18 mouse cellular contexts compared by ENCODE assay signal in genomic region chr5:128464514-128464913, GRCm38 (mm10). TPM values are rescaled to one million over a fixed set of nuclear protein-coding genes. Genes with fewer than 3 reads are reported as not detected.
A peak's percentile ranks its signal among the peaks of the same experiment; 100 is the strongest.
DNase-seq lines count a peak whose midpoint lies in the region; ATAC-seq lines count a peak whose summit lies in the region.
"Had no signal": no experiment of that assay in that cellular context is flagged by ENCODE, and none has a peak within 500 bp of the region (broad histone marks: within the 10 kb centered on the region; RNA-seq: fewer than 3 reads in every experiment).

No protein-coding gene starts in this region.

- ATAC-seq in kidney, embryonic 16.5 days (ENCODE audit: low FRiP score, low TSS enrichment): no peak
- ATAC-seq in midbrain, embryonic 14.5 days (ENCODE audit: low FRiP score, low TSS enrichment): no peak
- no peak for ATAC-seq in hindbrain, embryonic 16.5 days
- ATAC-seq: activated CD4-positive, CD25-positive, alpha-beta regulatory T cell, adult 4 months; intestine, postnatal 0 days; liver, postnatal 0 days had no signal

- H3K4me3 ChIP-seq in kidney, embryonic 16.5 days (ENCODE audit: low read length): no peak overlapping the region
- H3K4me3 ChIP-seq in midbrain, embryonic 14.5 days (replicated peaks; ENCODE audit: low read depth, low read length): no peak overlapping the region
- H3K4me3 ChIP-seq in hindbrain, embryonic 16.5 days (ENCODE audit: low read length): no peak overlapping the region
- H3K4me3 ChIP-seq: limb, embryonic 15.5 days had no signal

- H3K4me2 ChIP-seq in kidney, embryonic 16.5 days (replicated peaks; ENCODE audit: low read depth, low read length): peak overlapping the region; percentile 8; the same call in 1 of the 2 replicates
- H3K4me2 ChIP-seq in midbrain, embryonic 14.5 days (ENCODE audit: low read length): no peak overlapping the region
- H3K4me2 ChIP-seq in hindbrain, embryonic 16.5 days (ENCODE audit: low read length): no peak overlapping the region
- H3K4me2 ChIP-seq: limb, embryonic 15.5 days had no signal

- DNase-seq in frontal cortex, postnatal 36 days (ENCODE audit: low spot score in 2 of 2): peak; percentile 20 to 24
- no peak for DNase-seq in frontal cortex, postnatal 14 days (ENCODE audit: low spot score in 2 of 2)
- no peak for DNase-seq in kidney, postnatal 14 days
- peak; percentile 72 for DNase-seq in brain, adult 2 months (ENCODE audit: low read depth, low spot score)
- DNase-seq in midbrain, embryonic 14.5 days: peak; percentile 67
- no peak for DNase-seq in cerebellum, adult 8-10 months
- DNase-seq: adrenal gland, postnatal 14 days; cerebellum, adult 2 months; gastrocnemius, postnatal 25 days; kidney, postnatal 25 days; liver, postnatal 0 days; lung, postnatal 36 days; thymus, adult 18-20 months had no signal

- no peaks in the 10 kb centered on the region for H3K27me3 ChIP-seq in kidney, embryonic 16.5 days (ENCODE audit: insufficient read depth, low read length)
- no peaks in the 10 kb centered on the region for H3K27me3 ChIP-seq in midbrain, embryonic 14.5 days (ENCODE audit: control insufficient read depth, insufficient read depth, low read length)
- H3K27me3 ChIP-seq in hindbrain, embryonic 16.5 days (replicated peaks; ENCODE audit: control insufficient read depth, insufficient read depth, low read length): no peaks in the 10 kb centered on the region
- H3K27me3 ChIP-seq: limb, embryonic 15.5 days had no signal

- H3K9ac ChIP-seq in kidney, embryonic 16.5 days (replicated peaks; ENCODE audit: low read length): no peak overlapping the region
- no peak overlapping the region for H3K9ac ChIP-seq in midbrain, embryonic 14.5 days (replicated peaks; ENCODE audit: low read length)
- no peak overlapping the region for H3K9ac ChIP-seq in hindbrain, embryonic 16.5 days (ENCODE audit: low read depth, low read length)
- H3K9ac ChIP-seq: limb, embryonic 15.5 days; liver, postnatal 0 days had no signal

- 6% methylated on average over 9 of the region's 9 CpGs for WGBS in kidney, embryonic 16.5 days
- 7% methylated on average over 9 of the region's 9 CpGs for whole genome bisulfite sequencing in midbrain, embryonic 14.5 days
- WGBS in hindbrain, embryonic 16.5 days: 5% methylated on average over 9 of the region's 9 CpGs

- peaks cover 7% of the 10 kb centered on the region; the same call in 1 of the 2 replicates for H3K4me1 ChIP-seq in kidney, embryonic 16.5 days (ENCODE audit: insufficient read depth, low read length)
- H3K4me1 ChIP-seq in midbrain, embryonic 14.5 days (ENCODE audit: control insufficient read depth, insufficient read depth, low read length): 0 out of 2 replicates have a peak, but pooled peaks cover 4% of the 10 kb centered on the region
- no peaks in the 10 kb centered on the region; the same call in 1 of the 2 replicates for H3K4me1 ChIP-seq in hindbrain, embryonic 16.5 days (ENCODE audit: control insufficient read depth, insufficient read depth, low read depth, low read length)

- H3K36me3 ChIP-seq in kidney, embryonic 16.5 days (ENCODE audit: insufficient read depth, low read length): no peaks in the 10 kb centered on the region
- H3K36me3 ChIP-seq in midbrain, embryonic 14.5 days (ENCODE audit: control insufficient read depth, insufficient read depth, low read length): no peaks in the 10 kb centered on the region
- no peaks in the 10 kb centered on the region for H3K36me3 ChIP-seq in hindbrain, embryonic 16.5 days (ENCODE audit: control insufficient read depth, insufficient read depth, low read length)
- H3K36me3 ChIP-seq: limb, embryonic 15.5 days had no signal

- no peak overlapping the region for H3K27ac ChIP-seq in kidney, embryonic 16.5 days (ENCODE audit: low read length)
- no peak overlapping the region for H3K27ac ChIP-seq in midbrain, embryonic 14.5 days (replicated peaks; ENCODE audit: low read depth, low read length)
- no peak overlapping the region for H3K27ac ChIP-seq in hindbrain, embryonic 16.5 days (ENCODE audit: low read depth, low read length)
- H3K27ac ChIP-seq: limb, embryonic 15.5 days had no signal

- H3K9me3 ChIP-seq in kidney, embryonic 16.5 days (ENCODE audit: low read length): no peaks in the 10 kb centered on the region
- no peaks in the 10 kb centered on the region for H3K9me3 ChIP-seq in midbrain, embryonic 14.5 days (ENCODE audit: control insufficient read depth, low read length)
- H3K9me3 ChIP-seq in hindbrain, embryonic 16.5 days (ENCODE audit: control insufficient read depth, low read length): no peaks in the 10 kb centered on the region
- H3K9me3 ChIP-seq: limb, embryonic 15.5 days had no signal

RNA-seq across cellular contexts. Expression of gene Tmem132d, which starts 31.6 kb away (rescaled TPM):
- 0.19 and 0.31 TPM in 2 replicates for polyA plus RNA-seq in kidney, embryonic 16.5 days (2015; fragmentation: Nextera tagmentation; extraction: Ambion mirVana)
- polyA plus RNA-seq in midbrain, embryonic 14.5 days (2014; fragmentation: Nextera tagmentation; extraction: Ambion mirVana): 4.0 and 4.1 TPM in 2 replicates
- 3.0 and 4.7 TPM in 2 replicates for polyA plus RNA-seq in hindbrain, embryonic 16.5 days (2015; fragmentation: Nextera tagmentation; extraction: Ambion mirVana)
- polyA plus RNA-seq: activated CD4-positive, CD25-positive, alpha-beta regulatory T cell, adult 4 months; intestine, postnatal 0 days; liver, postnatal 0 days had no signal

Comparison
In these comparisons a context has a peak if more than half of its experiments do, and no peak if none do; other contexts are left out.
1. DNase-seq: peak in frontal cortex, postnatal 36 days (2 of 2), brain, adult 2 months (single experiment) and midbrain, embryonic 14.5 days (single experiment); none in frontal cortex, postnatal 14 days (0 of 2), kidney, postnatal 14 days (single experiment) and cerebellum, adult 8-10 months (single experiment).